Mouse (Mus musculus) hindbrain, embryonic 14.5 days (tissue): Measurements from ENCODE around the gene Dgkz. TPM values are rescaled to one million over a fixed set of nuclear protein-coding genes. Genes with fewer than 3 reads are reported as not detected.

Experiments
- ATAC-seq: fragments of 200-750 bp; cut with Nextera tagmentation; 2 replicates; pipeline ENCODE4 v1.8.0; 2017; ENCODE audit warnings: moderate number of reproducible peaks, mild to moderate bottlenecking, moderate TSS enrichment, moderate library complexity; ENCODE audit not compliant: low FRiP score
- DNase-seq: peaks from one replicate; pipeline ENCODE4 v3.0.0-alpha.2; 2015; ENCODE audit warnings: low spot score
- H3K27ac ChIP-seq: fragments of 300-500 bp; sonication (generic); 2 replicates; pipeline ENCODE4 v1.5.1; 2014; ENCODE audit warnings: mild to moderate bottlenecking, moderate library complexity
- H3K27me3 ChIP-seq: fragments of 300-500 bp; sonication (generic); 2 replicates; pipeline ENCODE4 v1.6.1; 2014; ENCODE audit warnings: mild to moderate bottlenecking, low read length, mixed read lengths; ENCODE audit not compliant: control insufficient read depth, insufficient read depth
- H3K36me3 ChIP-seq: fragments of 300-500 bp; sonication (generic); replicated peaks from 2 replicates; pipeline ENCODE4 v1.6.1; 2014; ENCODE audit not compliant: control insufficient read depth, insufficient read depth
- H3K4me1 ChIP-seq: fragments of 300-500 bp; sonication (generic); replicated peaks from 2 replicates; pipeline ENCODE4 v1.6.1; 2014; ENCODE audit warnings: antibody characterized with exemption, low read length, mixed read lengths; ENCODE audit not compliant: control insufficient read depth, insufficient read depth
- H3K4me2 ChIP-seq: fragments of 300-500 bp; sonication (generic); replicated peaks from 2 replicates; pipeline ENCODE4 v1.6.1; 2014; ENCODE audit warnings: mild to moderate bottlenecking, moderate library complexity
- H3K4me3 ChIP-seq: fragments of 300-500 bp; sonication (generic); replicated peaks from 2 replicates; pipeline ENCODE4 v1.5.1; 2014; ENCODE audit warnings: mild to moderate bottlenecking, low read length
- H3K9ac ChIP-seq: fragments of 300-500 bp; sonication (generic); 2 replicates; pipeline ENCODE4 v1.6.1; 2014
- H3K9me3 ChIP-seq: fragments of 300-500 bp; sonication (generic); 2 replicates; pipeline ENCODE4 v1.6.1; 2016; ENCODE audit warnings: low read length; ENCODE audit not compliant: control insufficient read depth
- WGBS: fragments of 180-500 bp; shearing (Covaris S2); extraction: QIAGEN DNeasy Blood & Tissue Kit; methylation state at CpG from one replicate; pipeline ENCODE4 v1.1.7; 2014; 5-methylcytosine and 5-hydroxymethylcytosine counted together
- polyA plus RNA-seq: library from polyadenylated mRNA; unstranded; fragments of >200 nt; fragmentation: Nextera tagmentation; extraction: Ambion mirVana; gene quantifications from 2 replicates; pipeline ENCODE4 v1.2.1, GENCODE M21; 2014

The Dgkz gene
- polyA plus RNA-seq, result 39.0 and 42.6 TPM in 2 replicates

DNA sequence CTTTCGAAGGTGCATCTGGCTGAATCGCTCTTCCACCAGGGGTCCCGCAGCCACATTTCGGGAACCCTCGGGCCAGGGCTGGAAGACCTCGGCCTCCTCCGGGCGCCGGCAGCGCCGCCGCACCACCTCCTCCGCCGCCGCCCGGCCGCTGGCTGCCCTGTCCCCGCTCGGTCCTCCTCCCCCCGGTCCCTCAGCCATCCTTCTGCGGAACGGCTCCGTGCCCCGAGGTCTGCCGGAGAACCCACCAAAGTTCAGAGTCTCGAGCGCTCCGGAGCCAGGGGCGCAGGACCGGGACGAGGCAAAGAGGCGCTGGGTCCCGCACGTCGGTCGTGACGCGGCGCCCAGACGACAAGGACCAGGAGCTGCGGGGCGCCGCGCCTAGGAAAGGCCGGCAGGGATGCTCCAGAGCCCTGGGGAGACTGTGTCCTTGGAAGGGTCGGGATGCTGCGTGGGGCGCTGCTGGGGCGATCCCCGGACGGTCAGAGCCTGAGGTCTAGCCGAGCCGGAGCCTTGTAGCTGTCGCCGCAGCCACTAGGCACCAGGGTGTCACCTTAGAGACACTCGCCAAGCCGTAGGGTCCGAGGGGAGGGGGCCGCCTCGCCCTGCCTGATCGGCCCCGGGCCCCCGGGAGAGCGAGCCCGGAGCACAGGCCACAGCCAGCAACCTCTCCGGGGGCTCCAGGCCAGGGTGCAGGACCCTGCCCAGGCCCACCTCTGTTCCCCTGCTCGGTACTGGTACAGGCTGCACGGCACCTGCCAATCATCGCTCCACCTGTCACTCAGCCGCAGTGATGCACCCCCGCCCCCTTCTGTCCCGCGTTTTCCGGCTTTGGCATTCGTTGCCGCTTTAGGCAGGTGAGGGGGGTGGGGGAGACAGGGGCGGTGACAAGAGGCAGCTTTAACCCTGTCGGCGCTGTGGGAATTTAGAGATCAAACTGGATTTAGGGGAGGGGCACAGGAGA, at the start of gene Dgkz:
TSS of gene Dgkz (minus strand) at position 284 of the 961 bp plus-strand sequence.
- Histone ChIP-seq H3K9ac (peak within 1 kb of the TSS; percentile 53), H3K4me2 (peak within 1 kb of the TSS; percentile 60), H3K27me3 (peaks cover 31% of the 10 kb centered on the region), H3K9me3 (no peaks in the 10 kb centered on the region), H3K36me3 (no peaks in the 10 kb centered on the region), H3K27ac (no peak within 1 kb of the TSS), H3K4me3 (peak within 1 kb of the TSS; percentile 37), H3K4me1 (peaks cover 22% of the 10 kb centered on the region)
- ATAC-seq (peak; percentile 28; the same call in 1 of the 2 replicates), DNase-seq (no peak)
- 1% methylated on average over 77 of the region's 79 CpGs for WGBS

DNA sequence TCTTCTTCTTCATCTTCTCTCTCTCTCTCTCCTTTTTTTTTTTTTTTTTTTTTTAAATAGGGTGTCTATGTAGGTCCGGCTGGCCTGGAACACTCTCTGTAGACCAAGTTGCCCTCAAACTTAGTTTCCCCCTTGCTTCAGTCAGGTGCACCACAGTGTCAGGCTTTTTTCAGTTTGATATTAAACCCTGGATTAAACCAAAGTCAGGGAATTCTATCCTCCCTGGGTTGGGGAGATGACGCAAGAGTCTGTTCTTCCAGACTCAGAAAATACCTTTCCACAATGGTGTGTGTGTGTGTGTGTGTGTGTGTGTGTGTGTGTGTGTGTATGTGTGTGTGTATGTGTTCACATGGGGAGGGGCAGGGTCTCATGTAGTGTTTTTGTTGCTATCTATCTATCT, 49.5 kb upstream of the Dgkz start:
- H3K4me1 ChIP-seq, result peaks cover 8% of the 10 kb centered on the region
- WGBS, result 95% methylated on average over 2 of the region's 2 CpGs

GRCm38 (mm10) chr2:92024274-92024672, 48.6 kb upstream of the Dgkz start, which contains the start of gene Creb3l1:
TSS of gene Creb3l1 (minus strand) at chr2:92024502.
- ATAC-seq, result peak; percentile 53; the same call in 1 of the 2 replicates
- Histone ChIP-seq H3K4me2 (peak within 1 kb of the TSS; percentile 98), H3K9me3 (no peaks in the 10 kb centered on the region), H3K4me1 (peaks cover 8% of the 10 kb centered on the region), H3K27ac (no peak within 1 kb of the TSS), H3K27me3 (peaks cover 19% of the 10 kb centered on the region; the same call in 1 of the 2 replicates), H3K9ac (peak within 1 kb of the TSS; percentile 61), H3K4me3 (peak within 1 kb of the TSS; percentile 62), H3K36me3 (no peaks in the 10 kb centered on the region)
- WGBS, result under 1% methylated on average over 23 of the region's 27 CpGs
- peak; percentile 70 for DNase-seq

More for the DNA sequence above, 49.5 kb upstream of the Dgkz start:
- H3K27ac ChIP-seq, result no peak overlapping the region
- H3K36me3 ChIP-seq, result no peaks in the 10 kb centered on the region
- DNase-seq, result no peak
- H3K4me2 ChIP-seq, result no peak overlapping the region
- no peak overlapping the region for H3K9ac ChIP-seq
- no peak for ATAC-seq
- H3K9me3 ChIP-seq, result no peaks in the 10 kb centered on the region
- peaks cover 19% of the 10 kb centered on the region; the same call in 1 of the 2 replicates for H3K27me3 ChIP-seq
- H3K4me3 ChIP-seq, result no peak overlapping the region

GRCm38 (mm10) chr2:92023362-92024273, 48.0 kb upstream of the Dgkz start:
- DNase-seq (peak; percentile 33), ATAC-seq (0 out of 2 replicates have a peak, but pooled peaks have one; percentile 26)
- H3K9me3 ChIP-seq, result no peaks in the 10 kb centered on the region
- H3K27ac ChIP-seq, result no peak overlapping the region
- peak overlapping the region; percentile 61 for H3K9ac ChIP-seq
- peaks cover 8% of the 10 kb centered on the region for H3K4me1 ChIP-seq
- 5% methylated on average over 51 of the region's 56 CpGs for WGBS
- peaks cover 19% of the 10 kb centered on the region; the same call in 1 of the 2 replicates for H3K27me3 ChIP-seq
- peak overlapping the region; percentile 62 for H3K4me3 ChIP-seq
- no peaks in the 10 kb centered on the region for H3K36me3 ChIP-seq
- peak overlapping the region; percentile 98 for H3K4me2 ChIP-seq

- no peaks in the 10 kb centered on the region for H3K9me3 ChIP-seq
- DNase-seq (no peak), ATAC-seq (no peak)
- no peak overlapping the region for H3K4me2 ChIP-seq
- H3K27me3 ChIP-seq, result peaks cover 19% of the 10 kb centered on the region; the same call in 1 of the 2 replicates
- peaks cover 8% of the 10 kb centered on the region for H3K4me1 ChIP-seq
- H3K4me3 ChIP-seq, result no peak overlapping the region
- 62% methylated on average over 4 of the region's 4 CpGs for WGBS
- H3K27ac ChIP-seq, result no peak overlapping the region
- no peaks in the 10 kb centered on the region for H3K36me3 ChIP-seq
- H3K9ac ChIP-seq, result no peak overlapping the region
Measured at GRCm38 (mm10) chr2:92020676-92021265, 45.1 kb upstream of the Dgkz start.

- DNase-seq (no peak), ATAC-seq (no peak)
- H3K9ac ChIP-seq, result no peak overlapping the region
- peaks cover 5% of the 10 kb centered on the region; the same call in 1 of the 2 replicates for H3K27me3 ChIP-seq
- H3K9me3 ChIP-seq, result no peaks in the 10 kb centered on the region
- WGBS, result 89% methylated on average over 1 of the region's 1 CpGs
- H3K36me3 ChIP-seq, result no peaks in the 10 kb centered on the region
- no peaks in the 10 kb centered on the region for H3K4me1 ChIP-seq
- H3K4me3 ChIP-seq, result no peak overlapping the region
- no peak overlapping the region for H3K4me2 ChIP-seq
- H3K27ac ChIP-seq, result no peak overlapping the region
Measured at GRCm38 (mm10) chr2:92017440-92017839, 41.8 kb upstream of the Dgkz start.

- Histone ChIP-seq H3K4me2 (no peak overlapping the region), H3K4me1 (no peaks in the 10 kb centered on the region), H3K9ac (no peak overlapping the region), H3K4me3 (no peak overlapping the region), H3K36me3 (no peaks in the 10 kb centered on the region), H3K9me3 (no peaks in the 10 kb centered on the region), H3K27ac (no peak overlapping the region), H3K27me3 (0 out of 2 replicates have a peak, but pooled peaks cover under 1% of the 10 kb centered on the region)
- DNase-seq, result peak; percentile 53
- 37% methylated on average over 3 of the region's 3 CpGs for WGBS
- peak; percentile 49; the same call in 1 of the 2 replicates for ATAC-seq
Measured at GRCm38 (mm10) chr2:92016981-92017380, 41.3 kb upstream of the Dgkz start.

DNA sequence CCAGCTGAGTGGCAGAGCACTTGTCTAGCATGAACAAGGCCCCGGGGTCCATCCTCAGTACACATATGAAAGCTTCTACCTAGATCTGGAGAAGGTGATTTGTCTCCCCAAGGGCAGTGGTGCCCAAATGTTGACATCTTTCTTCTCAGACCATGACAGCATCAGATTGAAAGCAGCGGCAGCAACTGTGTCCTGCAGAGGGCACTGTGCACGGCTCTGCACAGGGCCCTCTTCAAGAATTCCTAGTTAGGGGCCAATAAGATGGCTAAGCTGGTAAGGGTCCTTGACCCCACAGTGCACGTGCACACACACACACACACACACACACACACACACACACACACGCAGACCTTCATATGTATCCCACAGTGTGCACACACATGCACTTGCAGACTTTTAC, 39.2 kb upstream of the Dgkz start:
- H3K9me3 ChIP-seq, result no peaks in the 10 kb centered on the region
- H3K9ac ChIP-seq, result no peak overlapping the region
- H3K4me2 ChIP-seq, result no peak overlapping the region
- H3K36me3 ChIP-seq, result no peaks in the 10 kb centered on the region
- H3K4me1 ChIP-seq, result no peaks in the 10 kb centered on the region
- H3K27ac ChIP-seq, result no peak overlapping the region
- H3K4me3 ChIP-seq, result no peak overlapping the region
- H3K27me3 ChIP-seq, result no peaks in the 10 kb centered on the region
- no peak for DNase-seq
- ATAC-seq, result no peak
- 88% methylated on average over 5 of the region's 5 CpGs for WGBS
